Mouse (Mus musculus) kidney, postnatal 10 days (tissue): ENCODE results near the gene Arl15.

ENCODE experiments used
- DNase-seq: peaks from one replicate; pipeline ENCODE4 v3.0.0; 2021; ENCODE audit warnings: mixed read lengths

Arl15 gene

DNA sequence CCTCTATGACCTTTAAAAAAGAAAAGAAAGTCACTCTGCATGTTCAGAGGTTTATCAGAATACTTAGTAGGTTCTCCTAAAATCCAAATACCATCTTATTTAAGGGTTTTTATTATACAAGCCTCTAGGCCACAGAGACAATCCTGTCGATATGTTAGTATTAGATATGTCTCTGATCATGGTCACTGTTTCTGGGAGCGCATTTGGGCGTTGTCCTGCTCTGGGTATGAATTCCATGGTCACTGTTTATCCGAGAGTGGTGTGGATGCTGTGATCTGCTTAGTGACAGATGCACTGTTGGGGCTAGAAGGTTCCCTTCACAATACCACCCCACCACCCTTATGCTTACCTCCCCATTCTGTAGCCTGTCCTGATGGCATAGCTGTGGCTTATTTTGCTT lies 320.8 kb downstream of the Arl15 start:
- no peak for DNase-seq

DNA sequence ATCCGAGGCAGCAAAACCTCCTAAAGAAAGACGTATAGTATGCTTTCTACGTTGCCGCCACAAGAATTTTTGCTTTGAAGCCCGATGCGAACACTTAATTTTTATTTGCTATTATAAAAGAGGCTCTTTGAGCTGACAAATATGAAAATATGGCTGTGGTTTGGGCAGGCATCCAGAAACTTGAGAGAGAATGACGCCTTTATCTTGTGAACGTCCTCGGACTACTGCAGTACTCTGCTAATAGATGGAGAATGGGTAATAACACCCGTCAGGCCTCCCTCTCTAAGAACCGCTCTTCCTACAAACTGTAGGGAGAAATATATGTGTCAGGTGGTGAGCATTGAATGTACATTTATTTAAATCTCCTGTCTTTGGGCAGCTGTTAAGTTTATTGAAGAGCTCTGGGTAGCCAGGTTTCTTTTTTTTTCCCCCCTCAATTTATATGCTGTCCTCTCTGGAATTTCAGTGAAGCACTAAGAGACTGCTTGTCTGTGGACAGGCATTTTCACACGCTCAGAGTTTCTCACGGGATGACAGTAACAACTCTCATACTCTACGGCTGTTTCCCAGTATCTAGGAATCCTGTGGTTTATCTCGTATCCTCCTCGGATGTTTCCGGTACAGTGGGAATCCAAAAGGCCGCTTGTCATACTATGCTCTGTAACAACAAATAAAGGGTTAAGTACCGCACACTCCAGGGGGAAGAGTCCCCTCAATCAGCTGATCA lies 324.0 kb downstream of the Arl15 start:
- peak; percentile 77 for DNase-seq

GRCm38 (mm10) chr13:114119816-114120215 lies 325.5 kb downstream of the Arl15 start:
- DNase-seq: no peak

GRCm38 (mm10) chr13:114121591-114121990 lies 327.3 kb downstream of the Arl15 start:
- no peak for DNase-seq

DNA sequence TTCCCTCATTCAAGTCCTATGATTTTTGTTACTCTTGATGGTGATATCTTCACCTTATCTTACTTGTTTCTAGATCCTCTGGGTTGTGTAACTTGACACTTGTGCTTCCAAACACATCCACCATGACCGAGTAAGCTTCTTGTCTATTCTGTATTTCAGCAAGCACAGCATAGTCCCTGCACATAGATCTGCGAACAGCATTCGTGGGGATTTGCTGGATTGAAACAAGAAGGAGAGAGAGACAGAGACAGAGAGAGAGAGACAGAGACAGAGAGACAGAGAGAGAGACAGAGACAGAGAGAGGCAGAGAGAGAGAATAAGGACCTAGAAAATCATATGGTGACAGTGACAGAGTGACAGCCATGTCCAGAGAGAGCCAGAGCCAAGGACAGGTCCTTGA lies 329.1 kb downstream of the Arl15 start:
- no peak for DNase-seq

DNA sequence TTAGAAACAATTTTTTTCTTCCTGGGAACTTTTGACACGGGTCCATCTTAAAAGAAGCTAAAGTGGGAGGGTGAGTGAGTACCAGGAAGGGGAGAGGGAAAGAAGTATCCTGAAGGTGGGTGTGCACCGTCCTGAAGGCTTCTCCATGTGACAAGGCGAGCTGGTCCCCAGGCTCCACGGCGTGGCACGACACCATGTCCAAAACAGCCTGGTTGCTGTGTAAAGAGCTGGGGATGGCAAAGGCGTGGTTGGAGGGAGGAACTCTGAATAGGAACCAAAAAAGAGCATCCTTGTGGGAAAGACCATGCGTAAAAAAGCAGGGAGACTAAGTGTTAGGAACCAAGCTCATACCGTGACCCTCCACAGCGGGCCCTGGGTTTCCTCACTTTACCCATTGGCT lies 330.1 kb downstream of the Arl15 start:
- DNase-seq: no peak

DNA sequence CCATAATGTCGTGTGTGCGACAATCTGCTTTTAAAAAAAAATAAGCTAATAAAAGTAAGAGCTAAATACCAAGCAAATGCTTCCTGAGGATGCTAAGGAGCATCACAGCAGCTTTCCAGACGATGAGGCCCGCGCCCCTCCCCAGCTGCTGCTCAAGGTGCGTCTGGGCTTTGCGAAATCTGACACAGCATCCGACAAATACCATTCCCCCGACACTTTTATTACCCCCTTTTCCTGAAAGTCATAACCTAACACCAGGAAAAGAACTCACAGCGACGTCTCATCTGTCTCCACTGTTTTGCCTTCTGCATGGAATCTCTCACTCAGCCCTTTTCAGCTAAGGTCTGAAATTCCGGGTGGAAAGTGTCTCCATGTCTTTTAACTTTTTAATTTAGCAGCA lies 330.7 kb downstream of the Arl15 start:
- DNase-seq: no peak

GRCm38 (mm10) chr13:114128366-114128765 lies 334.1 kb downstream of the Arl15 start:
- no peak for DNase-seq

- no peak for DNase-seq
Measured at GRCm38 (mm10) chr13:114129986-114130385, 335.7 kb downstream of the Arl15 start.

DNA sequence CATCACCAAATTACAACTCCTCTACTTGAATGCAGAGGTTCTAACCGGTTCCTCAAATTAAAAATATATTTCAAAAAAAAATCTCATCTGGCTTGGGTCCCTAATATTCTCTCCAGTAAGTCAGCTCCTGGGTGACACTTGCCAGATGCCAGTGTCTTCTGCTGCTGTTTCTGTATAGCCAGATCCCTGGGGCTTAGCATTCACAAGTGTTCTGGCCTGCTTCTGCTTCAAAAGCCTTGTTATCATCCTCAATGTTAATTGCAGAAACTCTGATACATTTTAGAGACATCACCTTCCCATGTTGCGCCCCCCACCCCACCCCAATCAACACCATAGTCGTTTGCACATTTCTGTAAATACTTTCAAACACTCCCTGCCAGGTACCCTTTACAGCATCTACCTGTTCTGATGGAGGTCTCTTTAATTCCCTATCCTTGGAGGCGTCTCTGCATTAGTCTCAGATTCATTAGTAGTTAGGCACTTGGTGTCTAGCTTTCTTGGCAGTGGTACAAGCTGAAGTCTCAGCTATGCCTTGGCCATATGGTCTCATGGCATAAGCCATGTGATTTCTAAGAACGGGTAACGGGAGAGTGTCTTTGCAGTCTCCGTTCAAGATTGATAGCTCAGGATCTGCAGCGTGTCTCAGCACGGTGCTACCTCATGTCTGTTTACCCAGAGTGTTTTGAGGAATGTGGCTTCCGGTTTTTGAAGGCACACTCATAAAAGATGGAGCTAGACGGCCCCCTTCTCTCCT lies 336.4 kb downstream of the Arl15 start:
- no peak for DNase-seq

DNA sequence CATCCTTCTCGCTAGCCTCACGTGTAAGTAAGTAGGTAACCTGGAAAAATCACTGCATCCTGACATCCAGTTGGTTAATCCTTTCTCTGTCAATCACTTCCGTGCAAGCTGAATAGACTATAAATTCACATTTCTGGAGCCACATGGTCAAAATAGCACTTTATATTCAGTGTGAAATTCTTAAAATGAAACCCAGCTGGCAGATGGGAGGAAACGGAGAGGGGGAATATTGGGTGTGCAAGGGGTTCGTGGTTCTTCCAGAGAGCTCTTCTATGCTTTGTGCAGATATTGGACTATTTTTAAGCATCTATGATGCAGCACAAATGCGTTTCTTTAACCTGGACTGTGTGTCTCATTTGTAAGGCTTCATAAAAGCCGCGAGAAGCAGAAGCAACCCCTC lies 344.6 kb downstream of the Arl15 start:
- no peak for DNase-seq

DNA sequence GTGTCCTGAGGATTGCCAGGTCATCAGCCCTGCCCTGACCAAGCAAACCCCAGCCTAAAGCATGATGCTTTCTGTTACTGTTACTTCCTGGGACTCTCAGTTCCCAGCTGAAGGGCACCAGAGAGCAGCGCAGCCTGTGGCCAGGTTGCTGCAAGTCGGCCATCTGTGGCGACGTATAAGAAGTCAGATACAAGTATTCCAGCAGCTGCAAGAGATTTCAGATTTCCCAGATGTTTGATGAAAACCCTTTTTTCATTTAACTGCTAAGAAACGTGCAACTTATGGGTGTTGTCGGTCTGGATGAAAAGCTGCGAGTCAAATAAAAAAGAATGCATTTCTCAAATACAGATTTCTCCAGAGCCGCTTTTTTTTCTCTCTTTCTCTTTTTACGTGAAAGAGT lies 345.3 kb downstream of the Arl15 start:
- no peak for DNase-seq

DNA sequence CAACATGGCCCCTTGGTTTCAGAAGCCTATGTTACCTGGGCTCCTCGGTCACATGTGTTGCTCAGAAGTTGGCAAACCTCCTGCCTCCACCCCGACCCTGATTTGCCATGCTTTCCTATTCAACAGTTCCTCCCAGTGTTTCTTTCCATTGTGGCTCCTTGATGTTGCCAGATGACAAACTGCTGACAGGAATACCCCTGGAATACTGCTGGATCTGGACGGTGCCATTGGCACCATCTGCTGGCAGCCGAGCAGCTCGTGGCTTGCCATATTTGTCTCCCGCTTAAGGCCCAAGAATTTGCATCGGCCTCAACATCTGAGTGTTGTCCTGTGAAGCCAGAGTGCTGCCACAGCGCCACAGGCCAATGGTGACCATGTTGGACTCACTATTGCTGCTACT lies 348.5 kb downstream of the Arl15 start:
- DNase-seq: no peak

GRCm38 (mm10) chr13:114143247-114143646 lies 348.9 kb downstream of the Arl15 start:
- no peak for DNase-seq

GRCm38 (mm10) chr13:114144052-114145046 lies 350.0 kb downstream of the Arl15 start:
- no peak for DNase-seq

DNA sequence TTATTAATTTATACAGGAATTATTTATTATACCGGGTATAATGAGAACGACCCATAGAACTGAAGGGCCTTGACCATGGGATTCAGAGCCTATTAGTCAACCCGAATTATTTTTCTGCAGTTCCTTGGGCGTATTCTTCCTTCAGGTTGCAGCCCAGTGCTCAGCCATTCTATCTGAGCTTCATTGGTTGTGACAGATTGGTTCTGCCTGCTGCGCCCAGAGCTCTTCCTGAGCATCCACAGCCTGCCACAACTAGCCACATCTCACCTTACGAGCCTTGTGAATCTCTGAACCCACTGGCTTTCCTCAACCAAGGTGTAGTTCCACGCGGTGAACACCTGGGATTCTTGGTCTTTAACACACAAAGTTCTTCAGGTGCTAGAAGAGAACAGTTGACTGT lies 350.9 kb downstream of the Arl15 start:
- DNase-seq: no peak

GRCm38 (mm10) chr13:114150856-114151697 lies 356.8 kb downstream of the Arl15 start:
- DNase-seq: no peak

- DNase-seq: no peak
Measured at GRCm38 (mm10) chr13:114151698-114152069, 357.4 kb downstream of the Arl15 start.

DNA sequence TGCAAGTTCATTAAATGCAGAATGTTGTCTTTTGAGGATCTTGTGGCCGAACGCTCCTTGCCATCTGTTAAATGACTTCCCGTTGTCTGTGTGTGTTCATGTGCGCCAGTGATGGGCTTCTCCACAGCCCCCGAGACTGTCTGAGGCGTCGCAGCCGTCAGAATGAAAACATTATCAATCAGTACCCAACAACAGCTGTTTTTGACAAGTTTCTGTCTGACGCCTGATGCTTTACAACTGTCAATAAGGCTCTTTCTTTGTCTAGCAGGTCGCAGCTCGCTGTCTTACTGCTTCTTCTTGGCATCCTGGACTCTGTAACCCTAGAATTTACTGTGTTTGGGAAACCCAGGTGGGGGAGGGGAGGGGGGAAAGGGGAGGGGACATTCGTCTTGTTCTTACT lies 362.4 kb downstream of the Arl15 start:
- DNase-seq: peak; percentile 36

- DNase-seq: no peak
Measured at GRCm38 (mm10) chr13:114158111-114158730, 363.9 kb downstream of the Arl15 start.

GRCm38 (mm10) chr13:114159634-114160391 lies 365.5 kb downstream of the Arl15 start:
- DNase-seq: no peak
